In the genomic region with DNA sequence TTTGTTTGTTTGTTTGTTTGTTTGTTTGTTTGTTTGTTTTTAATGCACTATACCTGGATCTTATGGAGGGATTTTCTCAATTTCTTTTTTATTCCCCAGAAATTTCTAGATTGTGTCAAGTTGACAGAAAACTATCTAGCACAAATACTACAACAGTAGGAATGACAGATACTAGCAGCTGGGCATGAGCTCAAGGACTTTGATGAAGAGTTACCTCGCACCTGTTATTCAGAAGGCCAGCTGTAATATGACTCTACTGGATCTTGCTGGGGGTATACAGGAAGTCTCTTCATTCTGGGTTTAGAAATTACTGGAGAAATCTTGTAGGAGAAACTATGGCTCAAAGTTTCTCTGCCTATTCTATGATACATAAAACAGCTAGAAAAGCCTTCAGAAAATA, we compare ENCODE assay signal across 28 mouse cellular contexts.
"Had no signal": no experiment of that assay in that cellular context is flagged by ENCODE, and none has a peak within 500 bp of the region (broad histone marks: within the 10 kb centered on the region; RNA-seq: fewer than 3 reads in every experiment).

No protein-coding gene starts in this region.

- H3K9ac ChIP-seq: embryonic facial prominence, embryonic 12.5 days; embryonic facial prominence, embryonic 13.5 days; embryonic facial prominence, embryonic 15.5 days; forebrain, embryonic 12.5 days; forebrain, embryonic 13.5 days; forebrain, embryonic 15.5 days; forebrain, postnatal 0 days had no signal

- H3K9me3 ChIP-seq: embryonic facial prominence, embryonic 10.5 days; embryonic facial prominence, embryonic 12.5 days; embryonic facial prominence, embryonic 13.5 days; embryonic facial prominence, embryonic 15.5 days; forebrain, embryonic 10.5 days; forebrain, embryonic 12.5 days; forebrain, embryonic 13.5 days; forebrain, embryonic 15.5 days had no signal

- H3K27ac ChIP-seq: embryonic facial prominence, embryonic 10.5 days; embryonic facial prominence, embryonic 12.5 days; embryonic facial prominence, embryonic 13.5 days; embryonic facial prominence, embryonic 15.5 days; forebrain, embryonic 10.5 days; forebrain, embryonic 12.5 days; forebrain, embryonic 13.5 days; forebrain, embryonic 15.5 days; gastrocnemius, adult 2 months; heart, adult 2 months had no signal

- H3K4me3 ChIP-seq: embryonic facial prominence, embryonic 10.5 days; embryonic facial prominence, embryonic 12.5 days; embryonic facial prominence, embryonic 13.5 days; embryonic facial prominence, embryonic 15.5 days; erythroblast, embryonic 14.5 days; forebrain, embryonic 10.5 days; forebrain, embryonic 12.5 days; forebrain, embryonic 13.5 days; forebrain, embryonic 15.5 days; gastrocnemius, adult 2 months; heart, adult 2 months had no signal

- DNase-seq: cerebellum, adult 8-10 months; cerebellum, adult 9-10 months; cerebellum, adult 9-11 months; cerebellum, postnatal 10 days; cerebellum, postnatal 14 days; cerebellum, postnatal 25 days; cerebellum, postnatal 36 days; embryo, embryonic 11 days; forebrain, postnatal 0 days; gastrocnemius, adult 2 months; gastrocnemius, postnatal 10 days; gastrocnemius, postnatal 14 days; gastrocnemius, postnatal 25 days; gastrocnemius, postnatal 36 days; heart, adult 11 months; heart, adult 18-20 months; heart, adult 2 months had no signal

- H3K4me1 ChIP-seq: embryonic facial prominence, embryonic 10.5 days; embryonic facial prominence, embryonic 12.5 days; embryonic facial prominence, embryonic 13.5 days; embryonic facial prominence, embryonic 15.5 days; forebrain, embryonic 10.5 days; forebrain, embryonic 12.5 days; forebrain, embryonic 13.5 days; forebrain, embryonic 15.5 days had no signal

- H3K36me3 ChIP-seq: embryonic facial prominence, embryonic 10.5 days; embryonic facial prominence, embryonic 12.5 days; embryonic facial prominence, embryonic 13.5 days; embryonic facial prominence, embryonic 15.5 days; forebrain, embryonic 10.5 days; forebrain, embryonic 12.5 days; forebrain, embryonic 15.5 days had no signal

- H3K4me2 ChIP-seq: embryonic facial prominence, embryonic 12.5 days; embryonic facial prominence, embryonic 13.5 days; embryonic facial prominence, embryonic 15.5 days; forebrain, embryonic 12.5 days; forebrain, embryonic 13.5 days; forebrain, embryonic 15.5 days had no signal

- ATAC-seq: forebrain, embryonic 13.5 days; forebrain, embryonic 14.5 days; forebrain, embryonic 15.5 days; forebrain, embryonic 16.5 days; forebrain, postnatal 0 days had no signal

- H3K27me3 ChIP-seq: embryonic facial prominence, embryonic 12.5 days; embryonic facial prominence, embryonic 13.5 days; embryonic facial prominence, embryonic 15.5 days; forebrain, embryonic 12.5 days; forebrain, embryonic 13.5 days; forebrain, embryonic 15.5 days had no signal
